Mouse (Mus musculus): Measurements from ENCODE around the gene Myo19.

DNA sequence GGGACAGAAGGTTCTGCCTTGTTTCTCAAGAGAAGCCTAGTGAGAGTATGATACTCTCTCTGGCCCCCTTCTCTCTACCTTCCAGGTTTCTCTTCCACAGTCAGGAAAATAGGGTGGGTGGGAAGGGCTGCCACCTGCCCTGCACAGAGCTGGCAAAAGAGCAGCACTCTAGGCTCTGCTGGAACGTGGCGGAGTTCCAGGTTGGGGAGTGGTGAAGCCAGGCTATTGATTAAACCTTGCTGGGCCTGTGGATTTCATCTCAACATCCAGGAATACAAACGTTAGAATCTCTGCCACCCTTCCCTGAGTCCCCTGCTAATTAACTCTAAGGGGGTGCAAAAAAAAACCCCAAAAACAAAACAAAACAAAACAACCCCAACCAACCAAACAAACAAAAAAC, 68.6 kb downstream of the Myo19 start:
- no peak for TF ChIP-seq CTCF (IDR thresholded peaks at IDR 0.05; ENCODE audit: borderline replicate concordance, insufficient read depth, low read depth, low read length)
- no peak for TF ChIP-seq POLR2A (IDR thresholded peaks at IDR 0.05; ENCODE audit: borderline replicate concordance, insufficient read depth, low read length)

Data from cerebellum, adult 2 months (tissue).